Mouse (Mus musculus): ENCODE data around the gene Fam160a1.

The Fam160a1 gene

DNA sequence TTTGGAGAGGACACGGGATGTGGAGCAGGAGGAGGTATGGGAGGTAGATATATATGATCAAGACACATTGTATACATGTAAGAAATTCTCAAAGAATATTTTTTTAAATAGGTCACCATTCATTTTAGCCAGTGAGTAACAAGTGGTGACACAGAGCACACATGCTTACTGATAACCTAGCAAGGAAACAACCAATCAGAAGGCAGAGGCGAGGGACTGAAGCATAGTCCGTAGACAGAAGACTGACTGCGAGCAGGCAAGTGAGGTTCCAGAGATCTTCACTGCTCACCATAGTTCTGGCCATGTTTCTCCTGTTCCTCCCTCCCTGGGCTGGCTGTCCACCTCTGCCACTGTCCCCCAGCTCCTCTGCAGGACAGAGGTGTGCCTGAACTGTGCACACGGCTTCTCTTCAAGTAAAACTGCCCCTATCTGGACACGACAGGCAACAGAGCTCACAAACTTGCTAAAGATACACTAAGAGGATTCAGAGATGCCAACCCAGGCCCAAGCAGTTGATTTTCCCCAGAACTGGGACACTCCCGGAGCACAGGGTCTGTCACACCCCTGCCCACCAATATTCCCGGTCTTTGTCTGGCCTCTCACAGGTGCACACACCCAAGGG, 137.7 kb downstream of the Fam160a1 start:
- no peak for DNase-seq (ENCODE audit: low spot score)

GRCm38 (mm10) chr3:85677952-85678351, 139.1 kb downstream of the Fam160a1 start:
- DNase-seq (ENCODE audit: low spot score) = no peak

- DNase-seq (ENCODE audit: low spot score) = no peak
Measured at GRCm38 (mm10) chr3:85677133-85677532, 140.0 kb downstream of the Fam160a1 start.

- no peak for DNase-seq (ENCODE audit: low spot score)
Measured at GRCm38 (mm10) chr3:85669844-85670243, 147.2 kb downstream of the Fam160a1 start.

DNA sequence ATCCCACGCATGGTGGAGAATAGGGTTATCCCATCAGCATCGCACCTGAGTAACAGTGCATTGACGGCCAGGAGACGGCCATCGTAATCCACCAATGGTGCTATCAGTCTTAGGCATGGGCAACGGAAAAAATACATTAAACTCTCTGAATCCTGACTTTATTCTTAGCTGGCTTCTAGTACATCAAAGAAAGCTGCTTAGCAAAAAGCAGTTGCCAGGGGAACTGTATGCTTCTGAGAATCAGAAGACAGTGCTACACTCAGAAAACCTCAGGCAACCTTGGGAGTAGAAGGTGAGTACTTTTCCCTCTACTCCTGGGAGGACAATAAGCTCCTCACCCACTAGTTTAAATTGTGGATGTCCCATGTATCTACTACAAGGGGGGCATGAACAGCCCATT, 149.4 kb downstream of the Fam160a1 start:
- DNase-seq (ENCODE audit: low spot score) = no peak

GRCm38 (mm10) chr3:85666736-85667135, 150.4 kb downstream of the Fam160a1 start:
- no peak for DNase-seq (ENCODE audit: low spot score)

DNA sequence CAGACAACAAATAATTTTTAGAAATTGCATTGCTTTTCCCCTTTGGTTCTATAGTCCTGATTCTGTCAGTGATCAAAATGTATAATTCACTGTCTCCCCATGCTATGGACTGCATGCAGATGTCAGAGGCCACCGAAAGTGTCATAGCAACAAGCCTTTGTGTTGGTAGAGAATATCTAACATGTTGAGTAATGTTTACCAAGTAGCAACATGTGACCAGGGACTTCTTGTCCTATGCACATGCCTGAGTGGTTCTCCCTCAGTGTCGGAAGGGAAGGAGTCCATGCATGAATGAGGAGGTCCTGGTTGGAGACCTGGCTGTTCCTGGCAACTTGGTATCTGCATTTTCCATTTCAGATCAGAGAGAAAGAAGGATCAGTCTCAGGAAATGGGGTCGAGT, 150.9 kb downstream of the Fam160a1 start:
- no peak for DNase-seq (ENCODE audit: low spot score)

GRCm38 (mm10) chr3:85664591-85665171, 152.4 kb downstream of the Fam160a1 start:
- DNase-seq (ENCODE audit: low spot score) = peak; percentile 80

GRCm38 (mm10) chr3:85663826-85664225, 153.3 kb downstream of the Fam160a1 start:
- no peak for DNase-seq (ENCODE audit: low spot score)

- no peak for DNase-seq (ENCODE audit: low spot score)
Measured at GRCm38 (mm10) chr3:85661926-85662813, 154.9 kb downstream of the Fam160a1 start.

DNA sequence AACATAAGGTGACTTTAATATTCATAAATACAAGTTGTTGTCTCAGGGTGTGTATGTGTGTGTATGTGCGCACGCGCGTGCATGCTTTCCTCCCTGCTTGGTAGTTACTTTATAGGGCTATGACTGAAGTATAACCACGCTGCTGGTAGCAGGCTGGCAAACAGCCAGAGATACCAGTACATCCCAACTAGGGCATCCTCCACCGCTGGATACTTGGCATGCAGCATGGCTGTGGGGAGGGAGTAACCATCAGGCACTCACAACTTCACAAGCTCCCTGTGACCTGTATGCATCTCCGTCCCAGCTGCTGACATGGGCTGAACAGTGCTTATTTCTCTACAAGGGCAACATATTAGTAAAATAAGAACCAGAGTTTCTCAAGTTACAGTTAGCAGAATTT, 157.4 kb downstream of the Fam160a1 start:
- DNase-seq (ENCODE audit: low spot score) = no peak

DNA sequence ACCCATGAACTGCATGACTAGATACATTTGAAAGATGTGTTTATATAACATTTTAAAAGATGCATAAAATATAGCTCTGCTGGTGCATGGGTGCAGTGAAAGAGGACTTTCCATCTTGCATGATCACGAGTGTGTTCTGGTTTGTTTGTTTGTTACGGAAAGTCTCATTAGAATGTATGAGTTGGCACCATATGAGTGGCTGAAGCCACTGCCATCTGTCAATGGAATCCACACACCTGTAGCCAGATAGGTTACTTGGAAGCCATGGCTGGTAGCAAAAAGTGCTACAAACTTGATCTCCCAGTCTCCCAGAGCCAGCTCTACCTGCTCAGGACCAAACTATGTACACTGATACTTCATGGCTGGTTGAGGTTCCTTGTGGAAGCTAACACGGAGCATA, 161.6 kb downstream of the Fam160a1 start:
- DNase-seq (ENCODE audit: low spot score) = no peak

DNA sequence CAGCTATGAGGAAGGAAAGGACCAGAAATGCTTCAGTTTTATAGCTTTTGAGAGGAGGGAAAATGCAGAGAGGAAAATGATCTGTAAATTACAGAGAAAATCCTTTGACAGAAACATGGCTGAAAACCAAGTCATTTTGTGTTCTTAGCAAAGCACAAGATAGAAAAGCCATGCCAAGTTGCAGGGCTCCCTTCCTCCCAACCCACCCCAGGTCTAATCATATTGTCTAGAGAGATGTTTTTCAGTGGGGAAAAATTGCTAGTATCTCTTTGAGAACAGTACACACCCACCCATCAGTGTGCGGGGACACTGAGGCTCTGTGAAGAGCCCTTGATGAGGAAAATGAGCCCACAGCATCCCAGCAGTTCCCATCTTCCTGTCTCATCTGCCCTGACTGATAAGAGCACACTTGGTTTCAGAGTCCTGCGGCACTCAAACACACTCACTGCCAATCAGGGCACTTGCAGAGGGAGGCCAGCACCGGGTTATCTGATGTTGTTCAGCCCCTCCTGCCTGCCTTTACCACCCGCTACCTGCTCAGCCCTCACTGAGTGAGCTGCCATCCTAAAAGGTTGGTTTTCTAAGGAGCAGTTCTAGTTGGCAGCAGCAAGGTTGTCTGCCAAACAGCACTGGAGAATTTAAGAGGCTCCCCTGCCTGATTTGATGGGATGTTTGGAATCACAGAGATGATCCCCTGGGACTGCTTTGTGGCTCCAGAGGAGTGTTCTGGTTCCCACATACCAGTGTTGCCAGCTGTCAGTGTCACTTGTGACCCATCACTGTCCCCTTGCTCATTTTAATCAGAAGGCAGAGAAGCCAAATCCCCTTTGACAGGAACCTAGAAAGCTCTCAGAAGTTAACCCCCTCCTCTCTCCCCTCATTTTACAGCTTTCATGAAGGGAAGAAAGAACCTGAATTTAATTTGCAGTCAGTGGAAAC, 164.1 kb downstream of the Fam160a1 start:
- DNase-seq (ENCODE audit: low spot score) = no peak

- no peak for DNase-seq (ENCODE audit: low spot score)
Measured at GRCm38 (mm10) chr3:85649176-85649575, 167.9 kb downstream of the Fam160a1 start.

DNA sequence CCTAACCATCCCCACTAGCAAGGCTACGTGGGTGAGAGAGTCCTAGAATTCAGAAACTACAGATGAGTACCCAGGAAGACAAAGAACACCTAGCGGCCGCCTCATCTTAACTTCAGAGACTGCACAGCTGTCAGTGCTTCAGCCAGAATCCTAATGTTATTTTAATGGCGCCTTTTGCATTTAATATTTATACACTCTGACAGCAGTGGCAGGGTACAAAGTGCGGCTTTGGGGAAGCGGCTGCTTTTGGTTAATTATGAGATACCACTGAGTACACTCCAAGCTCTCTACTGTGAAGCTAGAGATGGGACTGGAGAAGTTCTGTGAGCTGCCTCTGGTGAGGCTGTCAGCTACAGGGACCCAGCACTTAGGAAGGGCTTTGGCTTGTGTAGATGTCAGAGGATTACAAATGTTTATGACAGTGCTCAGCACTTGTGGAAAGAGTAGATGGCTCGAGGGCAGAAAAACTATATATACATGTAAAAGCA, 171.5 kb downstream of the Fam160a1 start:
- no peak for DNase-seq (ENCODE audit: low spot score)

DNA sequence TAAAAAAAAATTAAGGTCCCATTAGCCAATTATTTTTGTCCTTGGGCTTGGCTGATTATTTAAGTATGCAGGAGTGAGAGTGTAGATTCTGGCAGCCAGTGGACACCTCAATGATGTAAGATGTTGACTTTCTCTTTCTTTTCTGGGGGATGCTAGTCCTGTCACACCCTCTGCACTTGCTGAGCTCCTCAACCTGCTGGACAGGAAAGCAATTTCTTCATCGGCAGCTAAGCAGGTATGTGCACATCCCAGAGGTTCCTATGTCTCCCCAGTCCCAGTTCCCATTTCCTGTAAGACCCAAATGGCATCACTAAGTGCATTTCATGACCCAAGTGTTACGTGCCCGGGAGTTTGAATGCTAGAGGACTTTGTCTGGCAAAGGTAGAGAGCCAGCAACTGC, 172.3 kb downstream of the Fam160a1 start:
- no peak for DNase-seq (ENCODE audit: low spot score)

DNA sequence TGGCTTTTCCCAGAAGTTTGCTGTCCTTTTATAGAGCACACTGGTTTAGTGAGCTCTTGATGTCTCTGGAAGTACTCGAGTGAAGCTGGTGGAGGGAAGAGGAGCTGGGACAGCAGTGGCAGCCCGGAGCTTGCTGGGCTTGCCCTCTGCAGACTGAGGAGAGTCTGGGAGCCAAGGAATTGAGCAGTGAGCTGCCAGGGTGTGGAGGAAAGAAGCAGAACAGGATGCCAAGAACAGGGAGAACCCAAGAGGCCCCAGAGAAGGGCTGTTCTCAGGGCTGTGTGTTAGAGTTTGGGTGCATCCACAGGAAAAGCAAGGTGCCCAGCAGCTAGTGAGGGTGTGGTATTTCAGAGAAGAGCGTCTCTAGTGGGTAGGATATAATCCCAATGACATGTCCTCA, 175.3 kb downstream of the Fam160a1 start:
- DNase-seq (ENCODE audit: low spot score) = no peak

GRCm38 (mm10) chr3:85636716-85637447, 180.2 kb downstream of the Fam160a1 start:
- DNase-seq (ENCODE audit: low spot score) = no peak

DNA sequence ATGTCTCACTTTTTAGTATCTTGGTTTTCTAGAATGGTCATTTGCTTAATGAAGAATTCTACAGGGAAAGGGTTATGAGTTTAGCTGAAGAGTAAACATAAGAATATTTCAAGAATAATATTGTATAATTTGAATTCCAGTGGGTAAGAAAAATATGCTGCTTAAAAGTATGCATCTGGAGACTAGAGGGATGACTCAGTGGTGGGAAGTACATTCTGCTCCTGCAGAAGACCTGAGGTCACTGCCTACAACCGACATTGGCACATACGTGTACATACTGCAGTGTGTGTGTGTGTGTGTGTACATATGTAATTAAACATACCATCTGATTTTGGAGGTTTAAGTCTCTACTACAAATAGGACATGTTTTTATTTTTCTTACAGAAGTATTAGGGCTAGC, 181.5 kb downstream of the Fam160a1 start:
- DNase-seq (ENCODE audit: low spot score) = no peak

DNA sequence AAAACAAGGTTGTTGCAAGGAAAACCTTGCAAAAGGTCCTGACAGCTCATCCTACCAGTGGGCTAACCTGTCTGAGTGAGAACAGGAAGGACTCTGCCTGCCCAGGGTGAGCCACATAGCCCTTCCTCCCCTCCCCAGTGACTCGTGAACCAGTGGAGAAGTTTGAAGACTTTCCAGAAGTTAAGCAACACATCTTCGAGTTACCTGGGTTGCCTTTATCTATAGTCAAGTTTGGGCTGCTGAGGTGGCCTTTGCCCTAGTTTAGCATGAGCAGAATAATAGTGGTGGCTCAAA, 182.0 kb downstream of the Fam160a1 start:
- no peak for DNase-seq (ENCODE audit: low spot score)

DNA sequence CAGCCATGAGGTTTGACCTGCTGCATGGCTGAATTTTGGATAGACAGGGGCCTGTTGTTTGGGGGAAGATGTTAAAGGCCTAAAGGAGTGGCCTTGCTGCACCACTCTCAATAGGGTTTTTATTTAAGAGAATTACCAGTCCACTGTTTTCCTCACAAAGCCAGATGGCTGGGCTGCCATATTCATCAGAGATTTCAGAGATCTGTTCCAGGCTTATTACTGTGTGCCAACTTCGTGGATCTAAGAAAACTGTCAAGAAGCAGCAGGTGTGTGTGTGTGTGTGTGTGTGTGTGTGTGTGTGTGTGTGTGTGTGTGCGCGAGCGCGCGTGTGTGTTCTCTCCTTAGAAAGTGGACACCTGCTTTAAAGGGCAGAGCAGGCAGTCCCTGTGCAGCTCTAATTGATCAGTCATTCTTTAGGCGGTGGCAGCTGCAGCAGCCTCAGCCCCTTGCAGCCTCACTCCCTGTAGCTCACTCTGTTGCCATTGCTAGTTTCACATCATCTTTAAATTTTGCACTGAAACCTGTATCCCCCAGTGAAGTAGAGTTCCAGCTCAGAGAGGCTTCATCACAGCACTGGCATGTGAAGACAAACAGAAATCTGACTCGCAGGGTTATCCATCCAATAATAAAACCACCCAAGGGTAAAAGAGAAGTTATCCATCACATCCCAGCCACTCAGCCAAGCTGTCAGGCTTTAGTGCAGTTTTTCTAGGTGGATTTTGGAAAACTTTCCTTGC, 182.5 kb downstream of the Fam160a1 start:
- DNase-seq (ENCODE audit: low spot score) = no peak
